Mouse (Mus musculus) midbrain, embryonic 12.5 days (tissue): ENCODE measurements around the gene Apoe. TPM values are rescaled to one million over a fixed set of nuclear protein-coding genes. Genes with fewer than 3 reads are reported as not detected.

Experiments
- polyA plus RNA-seq: library from polyadenylated mRNA; unstranded; fragments of >200 nt; fragmentation: Nextera tagmentation; extraction: Ambion mirVana; gene quantifications from 2 replicates; pipeline ENCODE4 v1.2.1, GENCODE M21; 2016

Gene Apoe
- polyA plus RNA-seq, 1 experiment from 2014 or later = 260 TPM

Other genes with a start within 250 kb of the Apoe start
- gene Mark4, start 240.4 kb downstream of the Apoe start, polyA plus RNA-seq = 16.4 and 20.9 TPM in 2 replicates
- 0.42 and 0.61 TPM in 2 replicates for gene Exoc3l2, start 235.9 kb downstream of the Apoe start, polyA plus RNA-seq
- 4.3 and 5.0 TPM in 2 replicates for gene Bloc1s3, start 190.8 kb downstream of the Apoe start, polyA plus RNA-seq
- 41.5 and 41.7 TPM in 2 replicates for gene Trappc6a, start 190.8 kb downstream of the Apoe start, polyA plus RNA-seq
- gene Nkpd1, start 181.3 kb downstream of the Apoe start, polyA plus RNA-seq = 0.06 TPM in 1 of 2 replicates, not detected in the other
- gene Ppp1r37, start 136.1 kb downstream of the Apoe start, polyA plus RNA-seq = 37.2 and 38.8 TPM in 2 replicates
- 0.14 and 0.27 TPM in 2 replicates for gene Zfp296, start 121.9 kb downstream of the Apoe start, polyA plus RNA-seq
- gene Gemin7, start 121.6 kb downstream of the Apoe start, polyA plus RNA-seq = 129 and 132 TPM in 2 replicates
- gene Clasrp, start 94.7 kb downstream of the Apoe start, polyA plus RNA-seq = 71.7 and 74.3 TPM in 2 replicates
- 4.2 and 4.9 TPM in 2 replicates for gene Relb, start 69.8 kb downstream of the Apoe start, polyA plus RNA-seq
- gene Clptm1, start 34.2 kb downstream of the Apoe start, polyA plus RNA-seq = 103 and 106 TPM in 2 replicates
- gene Apoc2, start 21.2 kb downstream of the Apoe start, polyA plus RNA-seq = 0.45 TPM in 1 of 2 replicates, not detected in the other
- not detected in 2 replicates for gene Gm44805, start 17.8 kb downstream of the Apoe start, polyA plus RNA-seq
- 0.08 TPM in 1 of 2 replicates, not detected in the other for gene Apoc4, start 17.7 kb downstream of the Apoe start, polyA plus RNA-seq
- 1.3 and 1.8 TPM in 2 replicates for gene Apoc1, start 6.5 kb downstream of the Apoe start, polyA plus RNA-seq
- 148 and 152 TPM in 2 replicates for gene Tomm40, start 16.2 kb upstream of the Apoe start, polyA plus RNA-seq
- 46.7 and 53.3 TPM in 2 replicates for gene Nectin2, start 51.3 kb upstream of the Apoe start, polyA plus RNA-seq
- 10.7 and 14.1 TPM in 2 replicates for gene Bcam, start 71.8 kb upstream of the Apoe start, polyA plus RNA-seq
- 0.27 and 0.36 TPM in 2 replicates for gene Cblc, start 97.6 kb upstream of the Apoe start, polyA plus RNA-seq
- 0.52 and 0.64 TPM in 2 replicates for gene Bcl3, start 123.6 kb upstream of the Apoe start, polyA plus RNA-seq
- gene Gm19345, start 152.8 kb upstream of the Apoe start, polyA plus RNA-seq = 0.63 and 1.4 TPM in 2 replicates
- gene Ceacam16, start 162.1 kb upstream of the Apoe start, polyA plus RNA-seq = 0.17 TPM in 1 of 2 replicates, not detected in the other
- gene Ceacam19, start 188.8 kb upstream of the Apoe start, polyA plus RNA-seq = not detected in 2 replicates
- gene Pvr, start 222.0 kb upstream of the Apoe start, polyA plus RNA-seq = 3.4 and 3.7 TPM in 2 replicates